9 mouse cellular contexts compared by ENCODE assay signal in the genomic region with DNA sequence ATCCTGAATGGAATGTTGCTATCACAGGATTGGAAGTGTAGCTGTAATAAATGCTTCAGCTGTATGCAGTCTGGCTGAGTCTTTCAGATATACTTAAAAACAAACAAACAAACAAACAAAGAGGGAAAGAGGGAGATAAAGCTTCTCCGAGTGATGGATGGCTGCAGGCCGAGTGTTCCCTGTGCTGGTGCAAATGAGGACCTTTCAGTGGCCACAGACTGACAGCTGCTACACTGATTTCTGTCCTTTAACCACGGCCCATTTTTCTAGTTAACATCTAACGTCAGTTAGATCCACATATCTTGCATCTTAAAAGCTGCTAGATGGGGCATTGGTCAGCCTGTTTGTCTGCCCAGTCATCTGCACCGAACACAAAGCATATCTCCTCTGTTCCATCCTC. TPM values are rescaled to one million over a fixed set of nuclear protein-coding genes. Genes with fewer than 3 reads are reported as not detected.
DNase-seq lines count a peak whose midpoint lies in the region; ATAC-seq and TF ChIP-seq lines count a peak whose summit lies in the region.
"Had no signal": no experiment of that assay in that cellular context is flagged by ENCODE, and none has a peak within 500 bp of the region (broad histone marks: within the 10 kb centered on the region; RNA-seq: fewer than 3 reads in every experiment).

No protein-coding gene starts in this region.

- H3K4me3 ChIP-seq in heart, embryonic 12.5 days = no peak overlapping the region
- H3K4me3 ChIP-seq in forebrain, embryonic 13.5 days = no peak overlapping the region
- no peak overlapping the region for H3K4me3 ChIP-seq in heart, postnatal 0 days (ENCODE audit: low read depth, low read length)
- H3K4me3 ChIP-seq in midbrain, embryonic 15.5 days = peak overlapping the region; percentile 15; the same call in 1 of the 2 replicates
- H3K4me3 ChIP-seq: limb, embryonic 13.5 days had no signal

- TF ChIP-seq CTCF in heart, postnatal 0 days (IDR thresholded peaks at IDR 0.05; ENCODE audit: low read depth) = no peak

- 0 out of 2 replicates have a peak overlapping the region, but pooled peaks have one; percentile 33 for H3K27ac ChIP-seq in heart, embryonic 12.5 days (ENCODE audit: poor library complexity, severe bottlenecking)
- peak overlapping the region; percentile 70 for H3K27ac ChIP-seq in forebrain, embryonic 13.5 days
- H3K27ac ChIP-seq in heart, postnatal 0 days (ENCODE audit: low read depth) = peak overlapping the region; percentile 38
- H3K27ac ChIP-seq in midbrain, embryonic 15.5 days = peak overlapping the region; percentile 78
- H3K27ac ChIP-seq: limb, embryonic 13.5 days had no signal

- H3K27me3 ChIP-seq in heart, embryonic 12.5 days (replicated peaks) = no peaks in the 10 kb centered on the region
- H3K27me3 ChIP-seq in forebrain, embryonic 13.5 days = no peaks in the 10 kb centered on the region
- no peaks in the 10 kb centered on the region for H3K27me3 ChIP-seq in heart, postnatal 0 days (ENCODE audit: control insufficient read depth, insufficient read depth, low read length)
- H3K27me3 ChIP-seq in midbrain, embryonic 15.5 days (replicated peaks) = no peaks in the 10 kb centered on the region
- H3K27me3 ChIP-seq: limb, embryonic 13.5 days had no signal

- ATAC-seq in heart, embryonic 12.5 days (ENCODE audit: insufficient number of reproducible peaks, low FRiP score) = no peak
- no peak for ATAC-seq in forebrain, embryonic 13.5 days
- ATAC-seq in heart, postnatal 0 days (ENCODE audit: insufficient read depth, low read depth) = no peak
- ATAC-seq in midbrain, embryonic 15.5 days (replicated peaks) = no peak

- TF ChIP-seq EP300 in heart, postnatal 0 days (IDR thresholded peaks at IDR 0.05; ENCODE audit: low read depth) = no peak

- no peak for DNase-seq in heart, postnatal 25 days (ENCODE audit: low spot score)
- DNase-seq in heart, postnatal 0 days (ENCODE audit: low spot score) = no peak
- DNase-seq in spleen, adult 12 weeks (ENCODE audit: low spot score) = no peak
- DNase-seq in kidney, adult 8-10 months = no peak
- DNase-seq: kidney, postnatal 4 days had no signal

- H3K4me2 ChIP-seq in heart, embryonic 12.5 days = peak overlapping the region; percentile 39
- H3K4me2 ChIP-seq in forebrain, embryonic 13.5 days = peak overlapping the region; percentile 34
- H3K4me2 ChIP-seq in heart, postnatal 0 days (ENCODE audit: low read depth, low read length) = peak overlapping the region; percentile 54
- peak overlapping the region; percentile 35 for H3K4me2 ChIP-seq in midbrain, embryonic 15.5 days
- H3K4me2 ChIP-seq: limb, embryonic 13.5 days had no signal

- H3K9me3 ChIP-seq in heart, embryonic 12.5 days (replicated peaks) = no peaks in the 10 kb centered on the region
- no peaks in the 10 kb centered on the region; the same call in 1 of the 2 replicates for H3K9me3 ChIP-seq in forebrain, embryonic 13.5 days (replicated peaks)
- H3K9me3 ChIP-seq in heart, postnatal 0 days (replicated peaks; ENCODE audit: control insufficient read depth, low read length) = no peaks in the 10 kb centered on the region
- no peaks in the 10 kb centered on the region for H3K9me3 ChIP-seq in midbrain, embryonic 15.5 days

- intact Hi-C loops in heart, postnatal 25 days (cut with DNase I) = no loop called here

- 0 out of 2 replicates have a peak overlapping the region, but pooled peaks have one; percentile 18 for H3K9ac ChIP-seq in heart, embryonic 12.5 days
- H3K9ac ChIP-seq in forebrain, embryonic 13.5 days = peak overlapping the region; percentile 53
- H3K9ac ChIP-seq in heart, postnatal 0 days (replicated peaks; ENCODE audit: low read depth, low read length) = no peak overlapping the region
- peak overlapping the region; percentile 5; the same call in 1 of the 2 replicates for H3K9ac ChIP-seq in midbrain, embryonic 15.5 days
- H3K9ac ChIP-seq: limb, embryonic 13.5 days had no signal

- 32% methylated on average over 5 of the region's 5 CpGs for WGBS in heart, embryonic 12.5 days
- WGBS in forebrain, embryonic 13.5 days = 39% methylated on average over 5 of the region's 5 CpGs
- 22% methylated on average over 5 of the region's 5 CpGs for WGBS in heart, postnatal 0 days
- WGBS in midbrain, embryonic 15.5 days = 30% methylated on average over 5 of the region's 5 CpGs

- peaks cover 40% of the 10 kb centered on the region for H3K4me1 ChIP-seq in heart, embryonic 12.5 days (replicated peaks)
- H3K4me1 ChIP-seq in forebrain, embryonic 13.5 days = peaks cover 37% of the 10 kb centered on the region
- peaks cover 16% of the 10 kb centered on the region for H3K4me1 ChIP-seq in heart, postnatal 0 days (ENCODE audit: control insufficient read depth, insufficient read depth)
- H3K4me1 ChIP-seq in midbrain, embryonic 15.5 days = peaks cover 37% of the 10 kb centered on the region

- peaks cover 35% of the 10 kb centered on the region for H3K36me3 ChIP-seq in heart, embryonic 12.5 days
- peaks cover 32% of the 10 kb centered on the region for H3K36me3 ChIP-seq in forebrain, embryonic 13.5 days (ENCODE audit: poor library complexity, severe bottlenecking)
- H3K36me3 ChIP-seq in heart, postnatal 0 days (replicated peaks; ENCODE audit: control insufficient read depth, insufficient read depth, low read length) = peaks cover 24% of the 10 kb centered on the region
- H3K36me3 ChIP-seq in midbrain, embryonic 15.5 days (replicated peaks) = no peaks in the 10 kb centered on the region

RNA-seq across cellular contexts. Expression of a gene that starts 30.2 kb away (rescaled TPM):
- 51.0 and 51.5 TPM in 2 replicates for polyA plus RNA-seq in heart, embryonic 12.5 days (2016; fragmentation: Nextera tagmentation; extraction: Ambion mirVana)
- 10 to 100 TPM; 79.8 to 92.6 TPM for total RNA-seq in heart, postnatal 25 days (2021)
- polyA plus RNA-seq in forebrain, embryonic 13.5 days (2015; fragmentation: Nextera tagmentation; extraction: Ambion mirVana) = 47.3 and 56.6 TPM in 2 replicates
- 43.3 and 54.5 TPM in 2 replicates for total RNA-seq in heart, postnatal 0 days (2014; rRNA removed; ENCODE audit: low replicate concordance)
- 16.5 and 19.2 TPM in 2 replicates for polyA plus RNA-seq in heart, postnatal 0 days (2015; fragmentation: Nextera tagmentation; extraction: Ambion mirVana)
- polyA plus RNA-seq in midbrain, embryonic 15.5 days (2015; fragmentation: Nextera tagmentation; extraction: Ambion mirVana) = 43.4 and 44.7 TPM in 2 replicates
